Comparison of ENCODE assay signal across 17 mouse cellular contexts in genomic region chr17:46605987-46606386, GRCm38 (mm10). TPM values are rescaled to one million over a fixed set of nuclear protein-coding genes. Genes with fewer than 3 reads are reported as not detected.
A peak's percentile ranks its signal among the peaks of the same experiment; 100 is the strongest.
DNase-seq lines count a peak whose midpoint lies in the region; ATAC-seq and TF ChIP-seq lines count a peak whose summit lies in the region.
"Had no signal": no experiment of that assay in that cellular context is flagged by ENCODE, and none has a peak within 500 bp of the region (broad histone marks: within the 10 kb centered on the region; RNA-seq: fewer than 3 reads in every experiment).

No protein-coding gene starts in this region.

- 75% methylated on average over 12 of the region's 12 CpGs for WGBS in hindbrain, embryonic 12.5 days
- WGBS in hindbrain, embryonic 14.5 days = 76% methylated on average over 12 of the region's 12 CpGs
- 63% methylated on average over 12 of the region's 12 CpGs for whole genome bisulfite sequencing in lung, embryonic 14.5 days
- 67% methylated on average over 12 of the region's 12 CpGs for WGBS in stomach, postnatal 0 days

- DNase-seq in hindbrain, embryonic 14.5 days (ENCODE audit: low spot score) = no peak
- peak; percentile 61 for DNase-seq in lung, embryonic 14.5 days
- DNase-seq in lung, postnatal 14 days = no peak
- peak; percentile 70 for DNase-seq in right cerebral cortex, adult 18-20 months
- no peak for DNase-seq in right cerebral cortex, postnatal 4 days
- no peak for DNase-seq in stomach, postnatal 0 days (ENCODE audit: low spot score)
- no peak for DNase-seq in cerebellum, adult 9-10 months
- DNase-seq: B cell, adult 2 months; cerebellum, adult 11-12 months; gastrocnemius, postnatal 14 days; heart, postnatal 14 days had no signal

- H3K27me3 ChIP-seq in hindbrain, embryonic 12.5 days = no peaks in the 10 kb centered on the region
- H3K27me3 ChIP-seq in hindbrain, embryonic 14.5 days (ENCODE audit: control insufficient read depth, insufficient read depth, low read length) = no peaks in the 10 kb centered on the region
- no peaks in the 10 kb centered on the region for H3K27me3 ChIP-seq in lung, embryonic 14.5 days (ENCODE audit: insufficient read depth, low read length)
- no peaks in the 10 kb centered on the region for H3K27me3 ChIP-seq in stomach, postnatal 0 days (ENCODE audit: control insufficient read depth, insufficient read depth, low read length)
- H3K27me3 ChIP-seq: limb, embryonic 13.5 days; liver, embryonic 15.5 days; Patski had no signal

- ATAC-seq in hindbrain, embryonic 12.5 days (ENCODE audit: low FRiP score) = no peak
- no peak for ATAC-seq in hindbrain, embryonic 14.5 days (ENCODE audit: low FRiP score)
- peak; percentile 59; the same call in 1 of the 2 replicates for ATAC-seq in lung, embryonic 14.5 days (ENCODE audit: insufficient read depth)
- ATAC-seq in stomach, postnatal 0 days (ENCODE audit: low FRiP score, low TSS enrichment) = no peak
- ATAC-seq: forebrain, embryonic 14.5 days; Patski had no signal

- no peak for TF ChIP-seq EP300 in stomach, postnatal 0 days (optimal IDR thresholded peaks at IDR 0.05)

- peaks cover 31% of the 10 kb centered on the region for H3K4me1 ChIP-seq in hindbrain, embryonic 12.5 days
- 0 out of 2 replicates have a peak, but pooled peaks cover 7% of the 10 kb centered on the region for H3K4me1 ChIP-seq in hindbrain, embryonic 14.5 days (replicated peaks; ENCODE audit: control insufficient read depth, insufficient read depth, low read length)
- H3K4me1 ChIP-seq in lung, embryonic 14.5 days (ENCODE audit: insufficient read depth) = peaks cover 8% of the 10 kb centered on the region; the same call in 1 of the 2 replicates
- 0 out of 2 replicates have a peak, but pooled peaks cover 3% of the 10 kb centered on the region for H3K4me1 ChIP-seq in stomach, postnatal 0 days (replicated peaks; ENCODE audit: control insufficient read depth, insufficient read depth)

- no peak for TF ChIP-seq CTCF in lung, embryonic 14.5 days (IDR thresholded peaks at IDR 0.05; ENCODE audit: low read depth)
- no peak for TF ChIP-seq CTCF in stomach, postnatal 0 days (IDR thresholded peaks at IDR 0.05; ENCODE audit: low read depth)

- H3K4me2 ChIP-seq in hindbrain, embryonic 12.5 days (replicated peaks) = no peak overlapping the region
- no peak overlapping the region for H3K4me2 ChIP-seq in hindbrain, embryonic 14.5 days (replicated peaks)
- H3K4me2 ChIP-seq in lung, embryonic 14.5 days = no peak overlapping the region
- no peak overlapping the region for H3K4me2 ChIP-seq in stomach, postnatal 0 days (replicated peaks; ENCODE audit: low read depth)
- H3K4me2 ChIP-seq: limb, embryonic 13.5 days; liver, embryonic 15.5 days had no signal

- no peak overlapping the region for H3K4me3 ChIP-seq in hindbrain, embryonic 12.5 days
- H3K4me3 ChIP-seq in hindbrain, embryonic 14.5 days (replicated peaks; ENCODE audit: low read length) = no peak overlapping the region
- H3K4me3 ChIP-seq in lung, embryonic 14.5 days (ENCODE audit: low read depth, low read length) = no peak overlapping the region
- no peak overlapping the region for H3K4me3 ChIP-seq in stomach, postnatal 0 days (ENCODE audit: low read depth, low read length)
- H3K4me3 ChIP-seq: limb, embryonic 13.5 days; liver, embryonic 15.5 days had no signal

- H3K27ac ChIP-seq in hindbrain, embryonic 12.5 days = 0 out of 2 replicates have a peak overlapping the region, but pooled peaks have one; percentile 50
- no peak overlapping the region for H3K27ac ChIP-seq in hindbrain, embryonic 14.5 days
- H3K27ac ChIP-seq in lung, embryonic 14.5 days (ENCODE audit: low read depth) = no peak overlapping the region; the same call in 1 of the 2 replicates
- H3K27ac ChIP-seq in stomach, postnatal 0 days (replicated peaks) = 0 out of 2 replicates have a peak overlapping the region, but pooled peaks have one; percentile 2
- H3K27ac ChIP-seq: kidney, postnatal 0 days; limb, embryonic 13.5 days; liver, embryonic 15.5 days had no signal

- no peaks in the 10 kb centered on the region for H3K9me3 ChIP-seq in hindbrain, embryonic 12.5 days (replicated peaks)
- no peaks in the 10 kb centered on the region for H3K9me3 ChIP-seq in hindbrain, embryonic 14.5 days (ENCODE audit: control insufficient read depth, low read length)
- no peaks in the 10 kb centered on the region for H3K9me3 ChIP-seq in lung, embryonic 14.5 days (ENCODE audit: low read depth, low read length)
- H3K9me3 ChIP-seq in stomach, postnatal 0 days (ENCODE audit: control insufficient read depth, low read length) = no peaks in the 10 kb centered on the region
- H3K9me3 ChIP-seq: limb, embryonic 13.5 days; liver, embryonic 15.5 days had no signal

- no peak overlapping the region for H3K9ac ChIP-seq in hindbrain, embryonic 12.5 days
- H3K9ac ChIP-seq in hindbrain, embryonic 14.5 days = no peak overlapping the region
- no peak overlapping the region for H3K9ac ChIP-seq in lung, embryonic 14.5 days
- no peak overlapping the region for H3K9ac ChIP-seq in stomach, postnatal 0 days (ENCODE audit: low read length)
- H3K9ac ChIP-seq: limb, embryonic 13.5 days; liver, embryonic 15.5 days had no signal

- no peaks in the 10 kb centered on the region; the same call in 1 of the 2 replicates for H3K36me3 ChIP-seq in hindbrain, embryonic 12.5 days
- H3K36me3 ChIP-seq in hindbrain, embryonic 14.5 days (replicated peaks; ENCODE audit: control insufficient read depth, insufficient read depth) = no peaks in the 10 kb centered on the region
- 0 out of 2 replicates have a peak, but pooled peaks cover 2% of the 10 kb centered on the region for H3K36me3 ChIP-seq in lung, embryonic 14.5 days (ENCODE audit: insufficient read depth)
- H3K36me3 ChIP-seq in stomach, postnatal 0 days (ENCODE audit: control insufficient read depth, insufficient read depth, low read length) = no peaks in the 10 kb centered on the region
- H3K36me3 ChIP-seq: liver, embryonic 15.5 days had no signal

RNA-seq across cellular contexts. Expression of gene Ptk7, which starts 23.3 kb away (rescaled TPM):
- 80.9 and 81.9 TPM in 2 replicates for polyA plus RNA-seq in hindbrain, embryonic 12.5 days (2016; fragmentation: Nextera tagmentation; extraction: Ambion mirVana)
- 19.2 and 20.6 TPM in 2 replicates for polyA plus RNA-seq in hindbrain, embryonic 14.5 days (2014; fragmentation: Nextera tagmentation; extraction: Ambion mirVana)
- polyA plus RNA-seq in lung, embryonic 14.5 days (2014; fragmentation: Nextera tagmentation; extraction: Ambion mirVana) = 79.5 and 99.3 TPM in 2 replicates
- polyA plus RNA-seq in stomach, postnatal 0 days (2015; fragmentation: Nextera tagmentation; extraction: Ambion mirVana) = 29.4 and 32.1 TPM in 2 replicates

RNA-seq across cellular contexts. Expression of gene Klc4, which starts 39.8 kb away (rescaled TPM):
- polyA plus RNA-seq in hindbrain, embryonic 12.5 days (2016; fragmentation: Nextera tagmentation; extraction: Ambion mirVana) = 37.8 and 40.0 TPM in 2 replicates
- polyA plus RNA-seq in hindbrain, embryonic 14.5 days (2014; fragmentation: Nextera tagmentation; extraction: Ambion mirVana) = 26.2 and 30.5 TPM in 2 replicates
- 20.2 and 21.4 TPM in 2 replicates for polyA plus RNA-seq in lung, embryonic 14.5 days (2014; fragmentation: Nextera tagmentation; extraction: Ambion mirVana)
- polyA plus RNA-seq in stomach, postnatal 0 days (2015; fragmentation: Nextera tagmentation; extraction: Ambion mirVana) = 34.5 and 34.8 TPM in 2 replicates

RNA-seq across cellular contexts. Expression of gene Mrpl2, which starts 40.0 kb away (rescaled TPM):
- 79.7 and 88.2 TPM in 2 replicates for polyA plus RNA-seq in hindbrain, embryonic 12.5 days (2016; fragmentation: Nextera tagmentation; extraction: Ambion mirVana)
- polyA plus RNA-seq in hindbrain, embryonic 14.5 days (2014; fragmentation: Nextera tagmentation; extraction: Ambion mirVana) = 66.5 and 71.2 TPM in 2 replicates
- polyA plus RNA-seq in lung, embryonic 14.5 days (2014; fragmentation: Nextera tagmentation; extraction: Ambion mirVana) = 113 and 114 TPM in 2 replicates
- polyA plus RNA-seq in stomach, postnatal 0 days (2015; fragmentation: Nextera tagmentation; extraction: Ambion mirVana) = 96.4 and 98.8 TPM in 2 replicates

RNA-seq across cellular contexts. Expression of gene Cul7, which starts 44.1 kb away (rescaled TPM):
- 52.1 and 53.0 TPM in 2 replicates for polyA plus RNA-seq in hindbrain, embryonic 12.5 days (2016; fragmentation: Nextera tagmentation; extraction: Ambion mirVana)
- polyA plus RNA-seq in hindbrain, embryonic 14.5 days (2014; fragmentation: Nextera tagmentation; extraction: Ambion mirVana) = 29.7 and 30.2 TPM in 2 replicates
- 36.6 TPM in 2 replicates for polyA plus RNA-seq in lung, embryonic 14.5 days (2014; fragmentation: Nextera tagmentation; extraction: Ambion mirVana)
- 12.9 and 14.0 TPM in 2 replicates for polyA plus RNA-seq in stomach, postnatal 0 days (2015; fragmentation: Nextera tagmentation; extraction: Ambion mirVana)

RNA-seq across cellular contexts. Expression of gene Srf, which starts 50.0 kb away (rescaled TPM):
- 5.9 and 8.1 TPM in 2 replicates for polyA plus RNA-seq in hindbrain, embryonic 12.5 days (2016; fragmentation: Nextera tagmentation; extraction: Ambion mirVana)
- polyA plus RNA-seq in hindbrain, embryonic 14.5 days (2014; fragmentation: Nextera tagmentation; extraction: Ambion mirVana) = 5.2 and 6.5 TPM in 2 replicates
- polyA plus RNA-seq in lung, embryonic 14.5 days (2014; fragmentation: Nextera tagmentation; extraction: Ambion mirVana) = 11.4 and 15.1 TPM in 2 replicates
- polyA plus RNA-seq in stomach, postnatal 0 days (2015; fragmentation: Nextera tagmentation; extraction: Ambion mirVana) = 3.7 and 4.3 TPM in 2 replicates

Comparison
In these comparisons a context has a peak if more than half of its experiments do, and no peak if none do; other contexts are left out.
1. H3K27ac ChIP-seq: peak in hindbrain, embryonic 12.5 days (single experiment) and stomach, postnatal 0 days (single experiment); none in hindbrain, embryonic 14.5 days (single experiment) and lung, embryonic 14.5 days (single experiment).
2. DNase-seq: peak in lung, embryonic 14.5 days (single experiment) and right cerebral cortex, adult 18-20 months (single experiment); none in hindbrain, embryonic 14.5 days (single experiment), lung, postnatal 14 days (single experiment), right cerebral cortex, postnatal 4 days (single experiment), stomach, postnatal 0 days (single experiment) and cerebellum, adult 9-10 months (single experiment).